Mouse (Mus musculus) kidney, adult 2 months (tissue): Measurements from ENCODE around the gene Zdhhc19.

Experiments used
- CTCF ChIP-seq: fragments of 200-500 bp; conservative IDR thresholded peaks from 2 replicates; pipeline ENCODE4 v1.5.1; 2011; ENCODE audit warnings: low read depth, mild to moderate bottlenecking, control low read depth, low read length, moderate library complexity, mixed read lengths; ENCODE audit not compliant: insufficient read depth, insufficient read length
- POLR2A ChIP-seq: fragments of 200-500 bp; IDR thresholded peaks from one replicate; pipeline ENCODE4 v1.6.1; 2011; ENCODE audit warnings: low read depth, low read length, control low read depth

GRCm38 (mm10) chr16:32608344-32608711 lies 112.3 kb downstream of the Zdhhc19 start:
- TF ChIP-seq POLR2A: no peak
- TF ChIP-seq CTCF: no peak
